Mouse (Mus musculus): ENCODE measurements around the gene Pik3ip1.

GRCm38 (mm10) chr11:3347091-3347834 lies 17.1 kb downstream of the Pik3ip1 start:
- peak; percentile 86 for TF ChIP-seq CTCF (IDR thresholded peaks at IDR 0.05; ENCODE audit: borderline replicate concordance, extremely low read depth, insufficient read depth, insufficient read length)
- TF ChIP-seq POLR2A (IDR thresholded peaks at IDR 0.05; ENCODE audit: borderline replicate concordance, extremely low read depth, insufficient read depth, insufficient read length, poor library complexity, severe bottlenecking), result no peak
